Mouse (Mus musculus) heart, adult 2 months (tissue): ENCODE data around the gene Rpap1.

ENCODE experiments used
- CTCF ChIP-seq: fragments of 200-600 bp; IDR thresholded peaks from 2 replicates; pipeline ENCODE4 v1.8.1; 2022; ENCODE audit warnings: antibody characterized with exemption, mild to moderate bottlenecking, moderate library complexity
- POLR2A ChIP-seq: fragments of 200-500 bp; IDR thresholded peaks from 2 replicates; pipeline ENCODE4 v1.6.1; 2011; ENCODE audit warnings: mild to moderate bottlenecking, low read depth, low read length, control low read depth; ENCODE audit not compliant: insufficient read depth

GRCm38 (mm10) chr2:119727762-119728416 is 59.4 kb downstream of the Rpap1 start:
- TF ChIP-seq POLR2A (no peak), CTCF (no peak)
